Mouse (Mus musculus) E14TG2a.4 (cell line): ENCODE measurements around the gene Slc35b4.

Experiments used
- H3K27me3 ChIP-seq: 2 replicates; pipeline ENCODE4 v1.6.1; 2014; ENCODE audit warnings: low read length, control low read depth; ENCODE audit not compliant: insufficient read depth
- H3K36me3 ChIP-seq: 2 replicates; pipeline ENCODE4 v1.6.1; 2014; ENCODE audit warnings: low read length, control low read depth; ENCODE audit not compliant: insufficient read depth
- H3K4me1 ChIP-seq: replicated peaks from 2 replicates; pipeline ENCODE4 v1.6.1; 2014; ENCODE audit warnings: low read depth, low read length, control low read depth
- H3K4me3 ChIP-seq: replicated peaks from 2 replicates; pipeline ENCODE4 v1.5.1; 2014; ENCODE audit warnings: mild to moderate bottlenecking, low read length
- H3K9me3 ChIP-seq: 2 replicates; pipeline ENCODE4 v1.6.1; 2014; ENCODE audit warnings: low read length, control low read depth
- CTCF ChIP-seq: conservative IDR thresholded peaks from 2 replicates; pipeline ENCODE4 v1.5.1; 2014; ENCODE audit warnings: low read length
- NANOG ChIP-seq: IDR thresholded peaks from 2 replicates; pipeline ENCODE4 v1.6.1; 2014; ENCODE audit warnings: borderline replicate concordance, low read length, mixed read lengths
- POU5F1 ChIP-seq: IDR thresholded peaks from 2 replicates; pipeline ENCODE4 v1.6.1; 2014; ENCODE audit warnings: low read length, borderline replicate concordance

Gene Slc35b4

GRCm38 (mm10) chr6:34176111-34176863, 624 bp downstream of the Slc35b4 start:
- peaks cover 13% of the 10 kb centered on the region for H3K9me3 ChIP-seq
- H3K36me3 ChIP-seq: 0 out of 2 replicates have a peak, but pooled peaks cover 7% of the 10 kb centered on the region
- no peaks in the 10 kb centered on the region for H3K27me3 ChIP-seq
- peaks cover 61% of the 10 kb centered on the region for H3K4me1 ChIP-seq
- TF ChIP-seq NANOG: no peak
- no peak for TF ChIP-seq POU5F1
- no peak for TF ChIP-seq CTCF
- H3K4me3 ChIP-seq: peak overlapping the region; percentile 95

DNA sequence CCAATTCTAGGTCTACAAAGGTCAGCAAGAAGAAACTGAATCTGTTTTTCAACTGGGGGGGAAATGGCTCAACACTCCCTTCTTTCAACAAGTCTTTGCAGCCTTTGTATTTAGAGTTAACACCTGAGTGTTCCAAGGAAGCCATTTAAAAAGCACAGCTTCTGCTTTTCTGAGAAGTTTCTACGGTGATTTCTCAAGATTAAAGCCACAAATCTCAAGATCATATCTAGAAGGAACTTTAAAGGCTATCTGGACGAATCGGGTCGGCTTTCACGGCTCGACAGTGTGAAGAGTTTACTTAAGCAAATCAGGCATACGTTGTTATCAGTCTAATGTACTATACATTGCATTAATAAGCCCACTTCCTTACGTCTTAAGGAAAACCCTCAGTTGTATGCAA, 2.2 kb downstream of the Slc35b4 start:
- TF ChIP-seq NANOG (no peak), POU5F1 (no peak), CTCF (no peak)
- H3K9me3 ChIP-seq: no peaks in the 10 kb centered on the region
- no peak overlapping the region for H3K4me3 ChIP-seq
- peaks cover 59% of the 10 kb centered on the region for H3K4me1 ChIP-seq
- H3K27me3 ChIP-seq: no peaks in the 10 kb centered on the region
- H3K36me3 ChIP-seq: peaks cover 14% of the 10 kb centered on the region

GRCm38 (mm10) chr6:34173251-34173650, 3.7 kb downstream of the Slc35b4 start:
- Histone ChIP-seq H3K27me3 (no peaks in the 10 kb centered on the region), H3K4me3 (no peak overlapping the region), H3K9me3 (no peaks in the 10 kb centered on the region), H3K4me1 (peaks cover 61% of the 10 kb centered on the region), H3K36me3 (peaks cover 24% of the 10 kb centered on the region)
- TF ChIP-seq POU5F1 (no peak), NANOG (no peak), CTCF (no peak)

DNA sequence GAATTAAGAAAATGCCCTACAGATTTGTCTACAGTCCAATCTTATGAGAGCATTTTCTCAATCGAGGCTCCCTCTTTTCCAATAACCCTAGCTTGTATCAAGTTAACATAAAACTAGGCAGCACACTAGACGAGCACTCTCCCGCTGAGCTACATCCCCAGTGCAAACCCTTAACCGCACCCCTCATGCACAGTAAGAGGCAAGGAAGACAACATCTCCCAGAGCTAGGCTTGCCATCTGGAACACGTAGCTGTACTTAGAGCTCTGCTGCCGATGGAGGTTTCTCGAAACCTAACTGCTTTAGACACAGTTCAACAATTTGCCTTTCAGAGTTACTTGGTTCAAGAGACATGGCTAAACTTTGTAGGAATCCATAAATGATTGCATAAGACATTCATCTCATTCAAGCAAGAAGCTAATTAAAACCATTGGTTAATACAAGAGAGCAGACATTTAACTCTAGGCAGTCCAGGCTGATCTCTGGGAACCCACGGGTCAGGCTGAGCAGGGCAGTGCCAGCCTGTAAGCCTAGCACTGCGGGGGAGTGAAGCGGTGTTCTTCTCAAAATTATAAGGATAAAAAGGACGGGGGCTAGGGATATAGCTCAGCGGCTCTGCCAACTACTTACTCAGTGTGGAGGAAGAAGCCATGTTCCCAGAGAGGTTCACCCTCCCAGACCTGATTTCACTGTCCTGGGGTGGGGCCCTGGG, 5.0 kb downstream of the Slc35b4 start:
- Histone ChIP-seq H3K9me3 (no peaks in the 10 kb centered on the region), H3K4me3 (peak overlapping the region; percentile 24; the same call in 1 of the 2 replicates), H3K4me1 (peaks cover 57% of the 10 kb centered on the region), H3K36me3 (peaks cover 33% of the 10 kb centered on the region), H3K27me3 (no peaks in the 10 kb centered on the region)
- no peak for TF ChIP-seq POU5F1
- TF ChIP-seq CTCF: no peak
- no peak for TF ChIP-seq NANOG

GRCm38 (mm10) chr6:34170844-34171494, 5.9 kb downstream of the Slc35b4 start:
- Histone ChIP-seq H3K4me1 (peaks cover 52% of the 10 kb centered on the region), H3K27me3 (no peaks in the 10 kb centered on the region), H3K4me3 (no peak overlapping the region), H3K36me3 (peaks cover 42% of the 10 kb centered on the region), H3K9me3 (no peaks in the 10 kb centered on the region)
- TF ChIP-seq POU5F1 (no peak), CTCF (no peak), NANOG (no peak)

GRCm38 (mm10) chr6:34168834-34169233, 8.1 kb downstream of the Slc35b4 start:
- peaks cover 38% of the 10 kb centered on the region for H3K4me1 ChIP-seq
- peaks cover 62% of the 10 kb centered on the region for H3K36me3 ChIP-seq
- no peaks in the 10 kb centered on the region for H3K27me3 ChIP-seq
- TF ChIP-seq NANOG (no peak), CTCF (no peak), POU5F1 (no peak)
- no peak overlapping the region for H3K4me3 ChIP-seq
- H3K9me3 ChIP-seq: no peaks in the 10 kb centered on the region

DNA sequence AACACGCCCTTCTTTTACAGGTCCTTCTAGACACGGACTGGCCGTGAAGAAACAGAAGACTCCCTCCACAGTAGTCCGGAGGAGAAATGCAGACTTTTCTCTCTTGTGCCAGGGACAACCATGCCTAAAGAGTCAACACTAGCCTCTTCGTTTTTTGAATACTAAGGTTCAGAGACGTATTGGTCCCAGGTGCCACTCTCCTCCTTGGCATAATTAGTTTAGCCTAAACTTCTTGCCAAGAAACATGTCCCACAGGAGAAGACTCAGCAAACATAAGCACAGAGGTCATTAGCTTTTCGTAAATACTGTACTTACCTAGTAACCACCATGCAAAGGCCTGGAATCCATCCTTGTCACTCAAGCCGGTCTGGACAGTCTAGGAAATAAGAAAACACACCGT, 13.9 kb downstream of the Slc35b4 start:
- Histone ChIP-seq H3K9me3 (no peaks in the 10 kb centered on the region), H3K4me3 (no peak overlapping the region), H3K27me3 (no peaks in the 10 kb centered on the region), H3K4me1 (no peaks in the 10 kb centered on the region), H3K36me3 (peaks cover 96% of the 10 kb centered on the region)
- TF ChIP-seq POU5F1 (no peak), CTCF (no peak), NANOG (no peak)

DNA sequence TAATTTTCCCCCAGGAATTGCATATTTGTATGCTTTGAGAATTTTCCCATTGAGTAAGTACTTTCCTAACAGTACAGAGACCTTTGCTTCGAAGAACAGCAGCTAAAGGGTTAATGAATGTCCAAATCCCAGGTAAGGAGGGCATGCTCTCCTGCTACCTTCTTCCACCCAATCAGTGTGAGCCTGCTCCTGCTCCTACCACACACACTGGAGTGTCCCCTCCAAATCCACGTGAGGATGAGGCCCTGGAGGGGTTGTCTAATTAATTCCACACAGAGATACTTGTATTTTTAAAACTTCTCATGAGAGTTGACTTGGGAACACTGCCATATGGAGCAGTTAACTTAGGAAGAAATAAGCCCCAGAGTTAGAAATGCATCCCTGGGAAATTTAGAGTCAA, 14.3 kb downstream of the Slc35b4 start:
- no peak overlapping the region for H3K4me3 ChIP-seq
- H3K9me3 ChIP-seq: no peaks in the 10 kb centered on the region
- peaks cover 98% of the 10 kb centered on the region for H3K36me3 ChIP-seq
- H3K4me1 ChIP-seq: no peaks in the 10 kb centered on the region
- H3K27me3 ChIP-seq: no peaks in the 10 kb centered on the region
- no peak for TF ChIP-seq CTCF
- TF ChIP-seq NANOG: no peak
- no peak for TF ChIP-seq POU5F1
